Mouse (Mus musculus) naive thymus-derived CD4-positive, alpha-beta T cell, adult 2 months (primary cell): Measurements from ENCODE around the gene Ttll3.

Source experiments
- DNase-seq: peaks from one replicate; pipeline ENCODE4 v3.0.0-alpha.2; 2011; ENCODE audit warnings: low read depth

The Ttll3 gene

DNA sequence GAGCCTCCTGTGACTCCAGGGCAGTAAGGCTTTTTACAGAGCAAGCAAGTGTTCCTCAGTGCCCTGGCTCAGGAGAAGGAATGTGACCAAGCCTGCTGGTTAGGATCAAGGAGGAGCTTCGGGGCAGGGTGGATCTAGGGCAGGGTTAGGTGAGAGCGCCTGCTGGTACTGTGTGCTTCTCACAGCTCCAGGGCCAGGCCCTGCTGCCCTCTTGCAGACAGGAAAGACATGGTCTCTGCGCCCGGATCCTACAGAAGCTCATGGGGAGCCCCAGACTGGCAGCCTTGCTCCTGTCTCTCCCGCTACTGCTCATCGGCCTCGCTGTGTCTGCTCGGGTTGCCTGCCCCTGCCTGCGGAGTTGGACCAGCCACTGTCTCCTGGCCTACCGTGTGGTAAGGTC is 69.6 kb downstream of the Ttll3 start:
- DNase-seq = no peak

DNA sequence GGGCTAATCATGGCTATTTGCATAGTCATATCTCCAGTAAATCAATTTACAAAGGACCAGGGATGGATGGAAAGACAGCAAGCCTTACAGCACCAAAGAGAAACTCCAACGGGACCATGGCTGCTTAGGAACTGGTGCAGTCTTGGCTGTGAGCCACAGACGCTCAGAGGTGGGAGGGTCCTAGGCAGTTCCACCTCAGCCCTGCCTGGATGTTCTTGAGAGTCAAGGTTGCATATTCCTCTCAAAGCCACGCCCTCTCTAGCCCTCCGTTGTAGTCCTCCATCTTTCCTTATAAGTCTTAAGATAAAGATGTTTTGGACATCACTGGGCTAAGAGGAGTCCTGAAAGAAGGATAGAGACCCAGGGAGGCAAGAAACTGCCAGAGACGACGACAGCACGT is 75.0 kb downstream of the Ttll3 start:
- no peak for DNase-seq
